Mouse (Mus musculus): ENCODE data around the gene Cbx2.

GRCm38 (mm10) chr11:119052661-119053256 is 30.0 kb downstream of the Cbx2 start:
- no peak for TF ChIP-seq GATA1 (IDR thresholded peaks at IDR 0.05; ENCODE audit: borderline replicate concordance, low read length)
- TF ChIP-seq FLI1 (IDR thresholded peaks at IDR 0.05; ENCODE audit: low read length), result no peak

All from megakaryocyte, embryonic 14.5 days (primary cell).